Mouse (Mus musculus): ENCODE results near the gene Nufip1. TPM values are rescaled to one million over a fixed set of nuclear protein-coding genes. Genes with fewer than 3 reads are reported as not detected.

Gene Nufip1
- polyA plus RNA-seq, 1 experiment from 2014 or later = 15.6 TPM

DNA sequence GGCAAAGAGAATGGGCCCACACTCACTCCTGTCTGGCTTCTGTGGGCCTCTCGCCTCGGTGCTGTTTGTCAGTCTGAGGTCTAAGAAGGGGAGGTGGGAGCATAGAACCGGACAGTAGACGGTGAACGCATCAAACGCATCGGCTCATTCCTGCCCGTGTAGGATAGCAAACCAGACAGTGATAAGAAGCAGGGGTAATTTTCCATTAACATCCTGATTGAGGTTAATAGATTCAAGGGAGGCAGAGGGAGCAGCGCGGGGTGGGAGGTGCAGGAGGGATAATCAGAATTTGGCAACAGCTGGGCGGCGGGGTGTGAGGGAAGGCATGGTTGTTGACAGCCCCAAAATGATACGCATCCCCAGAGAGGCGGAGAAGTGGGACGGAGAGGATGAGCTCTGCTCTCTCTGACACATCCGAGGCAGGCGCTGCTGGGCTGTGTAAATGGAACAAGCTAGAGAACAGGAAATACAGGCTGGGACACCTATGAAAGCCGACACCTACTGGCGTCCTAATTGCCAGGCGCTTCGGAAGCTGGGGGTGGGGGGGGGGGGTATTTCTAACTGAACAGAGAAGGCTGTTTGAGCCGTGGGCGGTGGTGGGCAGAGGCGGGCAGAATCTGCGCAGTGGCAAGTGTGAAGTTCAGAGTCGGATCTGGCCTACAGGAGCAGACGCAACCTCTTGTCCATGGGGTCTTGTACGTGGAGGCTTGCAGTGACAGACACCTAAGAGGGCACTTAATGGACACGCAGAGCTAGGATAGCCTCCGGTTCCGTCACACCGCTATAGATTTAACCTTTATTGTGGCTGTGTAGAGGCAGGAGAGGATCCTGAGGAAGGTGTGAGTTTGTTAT, 54.4 kb downstream of the Nufip1 start:
- Histone ChIP-seq H3K4me3 (peak overlapping the region; percentile 20), H3K4me1 (replicated peaks) (peaks cover 7% of the 10 kb centered on the region), H3K9me3 (no peaks in the 10 kb centered on the region), H3K4me2 (peak overlapping the region; percentile 48), H3K9ac (peak overlapping the region; percentile 29; the same call in 1 of the 2 replicates), H3K36me3 (no peaks in the 10 kb centered on the region), H3K27ac (no peak overlapping the region), H3K27me3 (peaks cover 4% of the 10 kb centered on the region; the same call in 1 of the 2 replicates)
- WGBS = 29% methylated on average over 32 of the region's 32 CpGs
- ATAC-seq (ENCODE audit: low FRiP score) = peak; percentile 54

DNA sequence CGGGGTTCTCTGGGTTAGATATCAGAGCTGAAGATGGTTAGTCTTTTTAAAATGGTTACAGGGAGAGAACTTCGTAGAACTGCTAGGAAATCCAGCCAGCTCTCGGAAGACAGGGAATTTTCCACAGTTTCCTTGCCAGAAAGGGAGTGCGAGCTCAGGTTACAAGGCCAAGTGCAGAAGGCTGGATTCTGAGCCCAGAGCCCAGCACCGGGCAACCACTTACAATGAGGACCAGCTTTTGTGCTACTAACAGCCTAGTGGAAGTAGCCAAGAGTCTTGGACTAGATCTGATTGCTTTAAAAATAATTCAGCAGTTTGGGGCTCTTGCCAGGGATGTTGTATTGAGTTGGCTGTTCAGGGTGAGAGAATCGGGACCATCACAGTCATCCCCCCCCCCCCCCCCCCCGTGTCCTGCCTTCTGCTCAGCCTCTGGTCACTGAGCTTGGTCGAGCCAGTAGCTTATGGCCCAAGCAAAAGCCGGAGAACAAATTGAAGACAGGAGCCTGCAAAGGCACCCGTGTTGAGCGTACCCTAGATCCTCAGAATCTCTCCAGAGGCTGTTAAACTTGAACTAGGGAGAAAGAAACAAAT, 59.3 kb downstream of the Nufip1 start:
- WGBS = 64% methylated on average over 10 of the region's 11 CpGs
- Histone ChIP-seq H3K27ac (no peak overlapping the region), H3K4me3 (no peak overlapping the region), H3K27me3 (no peaks in the 10 kb centered on the region), H3K9me3 (no peaks in the 10 kb centered on the region), H3K36me3 (no peaks in the 10 kb centered on the region), H3K4me2 (no peak overlapping the region), H3K4me1 (replicated peaks) (peaks cover 3% of the 10 kb centered on the region), H3K9ac (no peak overlapping the region)
- ATAC-seq (ENCODE audit: low FRiP score) = 0 out of 2 replicates have a peak, but pooled peaks have one; percentile 52

DNA sequence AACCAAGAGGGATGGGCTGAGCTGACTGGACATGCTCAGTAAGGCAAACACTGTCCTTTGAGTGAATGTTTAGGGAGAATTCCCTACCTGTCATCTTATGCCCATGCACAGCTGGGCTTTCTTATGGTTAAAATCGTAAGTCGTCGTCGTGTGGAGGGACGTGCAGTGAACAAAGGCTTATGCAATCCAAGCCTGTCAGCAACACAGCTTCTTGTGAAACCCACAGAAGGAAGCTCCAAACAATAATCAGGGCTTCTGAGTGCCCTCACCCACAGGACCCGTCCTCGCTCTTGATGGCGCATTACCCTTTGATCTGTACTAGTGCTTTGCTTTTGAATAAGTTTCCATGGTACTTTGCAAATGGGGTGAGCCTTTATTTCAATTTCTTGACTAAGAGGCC, 60.6 kb downstream of the Nufip1 start:
- Histone ChIP-seq H3K4me1 (replicated peaks) (peaks cover 11% of the 10 kb centered on the region), H3K4me3 (no peak overlapping the region), H3K27me3 (no peaks in the 10 kb centered on the region), H3K9ac (no peak overlapping the region), H3K36me3 (no peaks in the 10 kb centered on the region), H3K27ac (no peak overlapping the region), H3K4me2 (no peak overlapping the region), H3K9me3 (no peaks in the 10 kb centered on the region)
- no peak for ATAC-seq (ENCODE audit: low FRiP score)
- WGBS = 62% methylated on average over 8 of the region's 8 CpGs

DNA sequence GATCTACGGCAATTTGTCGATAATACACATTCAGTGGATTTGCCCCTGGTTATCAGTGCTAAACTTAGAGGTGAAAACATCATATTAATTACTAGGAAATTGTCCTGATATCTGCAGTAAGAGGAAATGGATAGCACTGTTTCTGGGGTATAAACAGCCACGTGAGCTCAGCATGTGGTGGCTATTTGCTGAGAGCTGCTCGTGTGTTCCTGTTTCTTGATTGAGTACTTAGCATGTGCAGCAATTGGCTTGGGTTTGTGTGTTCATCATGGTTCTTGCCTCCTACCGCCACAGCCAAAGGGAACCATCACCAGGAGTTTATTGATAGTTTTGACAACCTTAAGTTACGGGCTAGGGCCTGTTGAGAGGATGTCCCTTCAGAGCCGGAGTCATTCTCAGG, 63.6 kb downstream of the Nufip1 start:
- H3K9me3 ChIP-seq = no peaks in the 10 kb centered on the region
- no peak overlapping the region for H3K4me3 ChIP-seq
- no peak overlapping the region for H3K4me2 ChIP-seq
- H3K36me3 ChIP-seq = no peaks in the 10 kb centered on the region
- peaks cover 18% of the 10 kb centered on the region for H3K4me1 ChIP-seq (replicated peaks)
- no peak overlapping the region for H3K27ac ChIP-seq
- WGBS = 86% methylated on average over 7 of the region's 7 CpGs
- no peak for ATAC-seq (ENCODE audit: low FRiP score)
- H3K27me3 ChIP-seq = no peaks in the 10 kb centered on the region
- no peak overlapping the region for H3K9ac ChIP-seq

DNA sequence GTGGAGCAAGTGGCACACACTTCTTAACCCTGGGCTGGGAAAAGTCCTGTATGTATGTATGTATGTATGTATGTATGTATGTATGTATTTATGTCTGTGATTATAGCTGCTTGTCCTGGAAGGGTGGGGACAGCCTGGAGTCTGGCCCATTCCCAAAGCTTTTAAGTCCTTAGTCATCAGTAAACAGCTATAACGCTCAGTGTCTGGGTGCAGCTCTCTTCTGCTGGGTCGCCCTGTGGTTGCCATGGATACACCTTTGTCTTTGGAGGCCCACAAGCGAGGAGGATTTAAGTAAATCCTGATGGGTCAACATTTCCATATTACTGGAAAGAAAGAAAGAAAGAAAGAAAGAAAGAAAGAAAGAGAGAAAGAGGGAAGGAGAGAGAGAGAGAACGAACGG, 65.1 kb downstream of the Nufip1 start:
- ATAC-seq (ENCODE audit: low FRiP score) = peak; percentile 54; the same call in 1 of the 2 replicates
- peaks cover 18% of the 10 kb centered on the region for H3K4me1 ChIP-seq (replicated peaks)
- no peaks in the 10 kb centered on the region for H3K36me3 ChIP-seq
- H3K4me2 ChIP-seq = no peak overlapping the region
- WGBS = 8% methylated on average over 5 of the region's 5 CpGs
- H3K9me3 ChIP-seq = no peaks in the 10 kb centered on the region
- 0 out of 2 replicates have a peak overlapping the region, but pooled peaks have one; percentile 52 for H3K27ac ChIP-seq
- no peak overlapping the region for H3K4me3 ChIP-seq
- no peaks in the 10 kb centered on the region for H3K27me3 ChIP-seq
- H3K9ac ChIP-seq = no peak overlapping the region

DNA sequence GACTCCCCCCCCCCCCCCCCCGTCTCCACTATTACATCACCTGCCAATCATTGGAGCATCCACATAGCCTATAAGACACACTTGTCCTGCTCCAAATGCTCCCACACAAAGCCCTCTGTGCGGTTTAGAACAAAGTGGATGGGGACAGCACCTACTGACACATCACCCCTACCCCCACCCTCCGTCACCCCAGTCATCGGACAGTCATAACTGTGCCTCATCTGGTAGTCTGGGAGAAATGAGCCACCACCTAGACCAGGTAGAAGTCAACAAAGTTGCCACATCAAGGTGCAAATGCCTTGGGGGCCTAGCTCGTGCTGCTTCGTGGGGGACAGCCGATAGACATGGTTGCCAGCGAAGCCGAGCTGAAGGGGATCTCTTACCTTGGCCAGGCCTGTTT, 66.5 kb downstream of the Nufip1 start:
- no peak for ATAC-seq (ENCODE audit: low FRiP score)
- no peak overlapping the region for H3K27ac ChIP-seq
- no peaks in the 10 kb centered on the region for H3K9me3 ChIP-seq
- H3K4me2 ChIP-seq = no peak overlapping the region
- H3K36me3 ChIP-seq = no peaks in the 10 kb centered on the region
- 96% methylated on average over 9 of the region's 9 CpGs for WGBS
- no peaks in the 10 kb centered on the region for H3K27me3 ChIP-seq
- H3K4me3 ChIP-seq = no peak overlapping the region
- H3K9ac ChIP-seq = no peak overlapping the region
- peaks cover 18% of the 10 kb centered on the region for H3K4me1 ChIP-seq (replicated peaks)

DNA sequence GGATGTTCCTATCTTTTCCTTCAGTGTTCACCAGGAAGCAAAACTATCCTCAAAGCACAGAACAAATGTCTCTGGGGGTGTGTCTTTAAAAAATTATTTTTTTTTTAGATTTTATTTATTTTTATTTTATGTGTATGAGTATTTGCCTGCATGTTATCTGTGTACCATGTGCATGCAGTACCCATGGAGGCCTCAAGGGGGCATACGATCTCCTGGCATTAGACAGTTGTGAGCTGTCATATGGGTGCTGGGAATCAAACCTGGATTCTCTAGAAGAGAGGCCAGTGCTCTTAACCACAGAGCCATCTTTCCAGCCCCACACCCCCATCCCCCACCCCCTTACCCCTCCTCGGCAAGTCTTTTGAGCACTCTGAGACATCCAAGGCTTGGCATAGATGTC, 67.8 kb downstream of the Nufip1 start:
- Histone ChIP-seq H3K4me1 (replicated peaks) (peaks cover 21% of the 10 kb centered on the region), H3K4me2 (no peak overlapping the region), H3K4me3 (no peak overlapping the region), H3K9ac (no peak overlapping the region), H3K27me3 (no peaks in the 10 kb centered on the region), H3K27ac (no peak overlapping the region), H3K36me3 (no peaks in the 10 kb centered on the region), H3K9me3 (no peaks in the 10 kb centered on the region)
- WGBS = 89% methylated on average over 2 of the region's 2 CpGs
- no peak for ATAC-seq (ENCODE audit: low FRiP score)

DNA sequence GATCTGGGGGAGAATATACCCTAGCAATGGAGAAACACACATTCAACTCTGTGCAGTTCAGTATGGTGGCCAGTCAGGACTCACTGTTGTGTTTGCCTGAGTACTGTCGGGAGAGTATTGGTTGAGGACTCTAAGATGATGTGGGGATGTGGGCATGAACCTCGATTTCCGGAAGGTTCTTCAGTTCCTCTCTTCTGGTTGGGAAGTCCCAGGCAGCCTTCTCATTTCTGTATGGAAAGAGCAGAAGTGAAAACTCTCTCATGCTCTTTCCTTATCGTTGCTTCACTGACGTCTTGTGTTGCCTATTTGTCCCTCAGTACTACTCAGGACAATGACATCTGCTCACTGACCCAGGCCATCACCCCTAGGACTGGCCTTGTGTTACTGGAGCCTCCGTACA, 68.7 kb downstream of the Nufip1 start:
- Histone ChIP-seq H3K9ac (no peak overlapping the region), H3K4me1 (replicated peaks) (peaks cover 25% of the 10 kb centered on the region), H3K27me3 (no peaks in the 10 kb centered on the region), H3K4me2 (no peak overlapping the region), H3K4me3 (no peak overlapping the region), H3K9me3 (no peaks in the 10 kb centered on the region), H3K36me3 (no peaks in the 10 kb centered on the region), H3K27ac (no peak overlapping the region)
- no peak for ATAC-seq (ENCODE audit: low FRiP score)
- 86% methylated on average over 6 of the region's 6 CpGs for WGBS

DNA sequence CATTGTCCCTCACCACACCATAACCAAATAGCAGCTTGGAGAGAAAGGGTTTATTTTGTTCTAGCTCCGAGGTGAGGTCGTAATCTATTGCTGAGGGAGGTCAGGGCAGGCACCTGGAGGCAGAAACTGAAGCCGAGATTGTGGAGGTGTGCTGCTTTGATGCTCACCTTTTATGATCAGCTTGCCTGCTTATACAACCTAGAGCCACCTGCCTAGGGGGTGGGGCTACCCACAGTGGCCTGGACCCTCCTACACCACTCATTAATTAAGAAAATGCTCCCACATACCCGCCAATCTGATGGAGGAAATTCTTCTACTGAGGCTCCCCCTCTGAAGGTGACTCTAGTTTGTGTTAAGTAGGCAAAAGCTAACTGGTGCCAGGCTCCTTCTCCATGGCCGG, 74.7 kb downstream of the Nufip1 start:
- Histone ChIP-seq H3K4me2 (no peak overlapping the region), H3K27ac (no peak overlapping the region), H3K4me3 (no peak overlapping the region), H3K9me3 (no peaks in the 10 kb centered on the region), H3K4me1 (replicated peaks) (peaks cover 7% of the 10 kb centered on the region), H3K9ac (no peak overlapping the region), H3K27me3 (no peaks in the 10 kb centered on the region), H3K36me3 (no peaks in the 10 kb centered on the region)
- WGBS = 85% methylated on average over 5 of the region's 5 CpGs
- no peak for ATAC-seq (ENCODE audit: low FRiP score)

DNA sequence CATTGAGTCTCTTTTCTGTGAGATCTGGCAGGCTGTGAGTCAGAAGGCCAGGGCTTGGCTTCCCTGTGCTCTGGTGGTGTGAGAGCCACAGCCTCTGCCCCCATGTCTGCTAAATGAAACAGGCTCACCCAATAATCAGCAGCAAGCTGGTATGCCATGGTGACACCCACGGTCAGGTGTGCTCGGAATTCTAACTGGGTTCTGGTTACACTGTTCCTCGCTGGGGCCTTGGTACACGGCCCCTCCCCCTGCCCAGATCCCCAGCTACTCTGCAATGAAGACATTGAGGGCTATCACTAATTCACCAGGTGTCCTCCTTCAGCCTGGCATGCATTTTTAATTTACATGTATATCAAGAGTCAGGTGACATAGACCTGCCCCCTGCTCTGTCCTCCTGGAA, 75.6 kb downstream of the Nufip1 start:
- Histone ChIP-seq H3K4me3 (no peak overlapping the region), H3K36me3 (no peaks in the 10 kb centered on the region), H3K9me3 (no peaks in the 10 kb centered on the region), H3K9ac (no peak overlapping the region), H3K27ac (no peak overlapping the region), H3K4me1 (replicated peaks) (peaks cover 7% of the 10 kb centered on the region), H3K4me2 (no peak overlapping the region), H3K27me3 (no peaks in the 10 kb centered on the region)
- no peak for ATAC-seq (ENCODE audit: low FRiP score)
- 76% methylated on average over 4 of the region's 4 CpGs for WGBS

Measured in hindbrain, embryonic 13.5 days (tissue).